Mouse (Mus musculus): ENCODE data around the gene Csrnp2. TPM values are rescaled to one million over a fixed set of nuclear protein-coding genes. Genes with fewer than 3 reads are reported as not detected.

Gene Csrnp2
- total RNA-seq, 2 experiments from 2014 or later: 41.7 to 43.7 TPM

DNA sequence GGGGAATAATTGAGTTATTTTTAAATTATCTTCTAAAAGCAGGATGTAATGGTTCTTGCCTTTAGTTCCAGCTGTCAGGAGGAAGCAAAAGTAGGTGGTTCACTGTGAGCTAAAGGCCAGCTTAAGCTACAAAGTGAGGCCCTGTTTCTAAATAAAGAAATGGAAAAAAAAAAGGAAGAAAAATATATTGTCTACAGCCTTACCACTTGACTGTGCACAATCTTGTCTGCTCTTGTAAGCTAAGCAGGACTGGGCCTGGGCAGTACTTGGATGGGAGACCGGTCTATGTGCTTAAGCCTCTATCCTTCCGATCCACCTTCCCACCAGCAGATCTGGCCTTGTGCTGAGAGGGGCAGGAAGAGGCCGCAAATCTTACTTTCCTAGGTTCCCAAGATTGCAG lies 45.8 kb downstream of the Csrnp2 start:
- DNase-seq (ENCODE audit: extremely low spot score in 1 of 2, low spot score in 2 of 2): no peak
- intact Hi-C loops (cut with DNase I): no loop called here

DNA sequence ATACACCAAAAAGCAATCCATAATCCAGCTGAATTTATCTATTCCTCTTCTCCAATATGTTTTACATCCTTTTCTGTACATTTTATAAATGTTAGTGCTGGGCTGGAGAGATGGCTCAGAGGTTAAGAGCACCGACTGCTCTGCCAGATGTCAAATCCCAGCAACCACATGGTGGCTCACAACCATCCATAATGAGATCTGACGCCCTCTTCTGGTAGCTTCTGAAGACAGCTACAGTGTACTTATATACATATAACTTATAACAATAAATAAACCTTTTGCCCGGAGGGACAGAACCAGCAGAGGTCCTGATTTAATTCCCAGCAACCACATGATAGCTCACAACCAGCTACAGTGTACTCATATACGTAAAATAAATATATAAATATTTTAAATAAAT lies 46.7 kb downstream of the Csrnp2 start:
- DNase-seq (ENCODE audit: extremely low spot score in 1 of 2, low spot score in 2 of 2): no peak
- intact Hi-C loops (cut with DNase I): no loop called here

DNA sequence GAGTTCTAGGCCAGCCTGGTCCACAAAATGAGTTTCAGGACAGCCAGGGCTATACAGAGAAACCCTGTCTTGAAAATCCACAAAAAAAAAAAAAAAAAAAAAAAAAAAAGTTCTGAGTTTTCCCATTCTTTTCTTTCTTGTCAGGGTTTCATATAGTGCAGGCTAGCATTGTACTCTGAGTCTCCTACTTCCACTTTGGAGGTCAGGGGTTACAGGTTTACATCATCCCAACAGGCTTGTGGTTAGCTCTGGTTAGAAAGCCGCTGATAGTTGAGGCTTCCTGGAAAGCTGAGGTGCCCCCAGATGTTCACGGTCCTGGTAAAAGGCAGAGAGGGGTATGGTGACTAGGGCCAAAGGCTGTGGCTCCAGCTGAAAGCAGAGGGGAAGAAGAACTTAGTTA lies 48.4 kb downstream of the Csrnp2 start:
- intact Hi-C loops (cut with DNase I): no loop called here
- DNase-seq (ENCODE audit: extremely low spot score in 1 of 2, low spot score in 2 of 2): no peak

DNA sequence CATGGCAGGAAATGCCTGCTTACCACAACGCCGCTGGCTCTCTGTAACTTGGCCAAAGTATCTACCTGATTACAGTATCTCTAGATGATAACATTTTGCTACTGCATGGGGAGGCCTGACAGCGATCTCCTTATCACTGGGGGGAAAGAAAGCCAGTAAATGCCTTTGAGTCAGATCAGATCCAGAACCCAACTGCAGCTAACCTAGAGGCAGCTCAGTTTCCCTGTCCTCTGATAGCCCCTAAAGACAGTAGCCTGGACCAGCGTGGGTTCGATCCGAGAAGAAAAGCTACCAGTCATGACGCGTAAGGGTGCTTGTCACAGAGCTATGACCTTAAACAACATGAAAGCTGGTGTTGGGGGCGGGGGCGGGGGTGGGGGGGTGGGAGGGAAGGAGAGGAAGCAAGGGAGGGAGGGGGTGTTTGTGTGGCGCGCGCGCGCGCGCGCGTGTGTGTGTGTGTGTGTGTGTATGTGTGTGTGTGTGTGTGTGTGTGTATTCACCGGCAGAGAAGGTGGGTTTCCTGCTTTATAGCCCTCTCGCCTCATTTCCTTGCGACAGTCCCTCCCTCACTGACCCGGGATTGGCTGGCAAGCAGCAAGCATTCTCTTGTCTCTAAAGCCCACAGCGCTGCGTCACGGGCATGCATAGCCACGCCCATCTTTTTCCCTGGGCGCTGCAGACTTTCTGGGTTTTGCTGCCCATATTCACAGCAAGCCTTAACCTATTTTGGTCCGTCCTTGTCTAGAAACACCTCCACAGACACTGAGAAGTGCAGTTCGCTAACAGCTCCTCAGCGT lies 52.0 kb downstream of the Csrnp2 start:
- intact Hi-C loops (cut with DNase I): no loop called here
- DNase-seq (ENCODE audit: extremely low spot score in 1 of 2, low spot score in 2 of 2): peak; percentile 89 to 92

DNA sequence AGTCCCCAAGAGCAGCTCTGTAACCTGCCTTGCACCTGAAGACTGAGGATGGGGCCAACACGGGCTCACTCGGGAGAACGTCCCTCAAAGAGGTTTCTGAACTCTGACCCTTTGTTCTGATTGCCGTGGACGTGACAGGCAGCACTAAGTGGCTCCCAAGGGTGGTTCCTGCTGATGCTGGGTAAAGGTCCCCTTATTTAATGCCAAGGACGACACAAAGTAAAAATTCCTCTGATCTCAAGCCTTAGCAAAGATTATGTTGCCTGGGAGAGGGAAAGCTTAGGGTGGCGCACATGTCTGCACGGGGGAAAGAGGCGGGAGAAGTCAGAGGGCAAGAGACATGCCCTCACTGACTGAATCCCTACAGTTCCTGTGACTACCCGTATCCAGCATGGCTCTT lies 58.8 kb downstream of the Csrnp2 start:
- intact Hi-C loops (cut with DNase I): no loop called here
- no peak for DNase-seq (ENCODE audit: extremely low spot score in 1 of 2, low spot score in 2 of 2)

DNA sequence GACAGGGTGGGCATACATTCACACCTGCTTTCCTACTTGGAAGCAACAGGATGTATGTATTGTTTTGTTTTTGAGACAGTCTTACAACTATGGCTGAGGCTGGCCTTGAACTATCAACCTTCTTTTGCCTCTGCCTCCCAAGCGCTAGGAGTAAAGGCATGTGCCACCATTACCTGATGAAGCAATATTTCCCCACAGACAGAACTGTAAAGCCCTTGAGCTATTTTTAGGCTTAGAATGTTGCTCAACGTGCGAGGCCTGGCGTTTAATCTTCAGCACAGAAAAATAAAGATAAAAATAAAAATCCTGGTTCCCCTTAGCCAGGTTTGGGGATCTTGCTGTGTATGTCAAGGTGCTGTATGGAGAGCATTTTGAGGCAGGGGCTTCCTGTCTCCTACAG lies 59.2 kb downstream of the Csrnp2 start:
- intact Hi-C loops (cut with DNase I): no loop called here
- no peak for DNase-seq (ENCODE audit: extremely low spot score in 1 of 2, low spot score in 2 of 2)

DNA sequence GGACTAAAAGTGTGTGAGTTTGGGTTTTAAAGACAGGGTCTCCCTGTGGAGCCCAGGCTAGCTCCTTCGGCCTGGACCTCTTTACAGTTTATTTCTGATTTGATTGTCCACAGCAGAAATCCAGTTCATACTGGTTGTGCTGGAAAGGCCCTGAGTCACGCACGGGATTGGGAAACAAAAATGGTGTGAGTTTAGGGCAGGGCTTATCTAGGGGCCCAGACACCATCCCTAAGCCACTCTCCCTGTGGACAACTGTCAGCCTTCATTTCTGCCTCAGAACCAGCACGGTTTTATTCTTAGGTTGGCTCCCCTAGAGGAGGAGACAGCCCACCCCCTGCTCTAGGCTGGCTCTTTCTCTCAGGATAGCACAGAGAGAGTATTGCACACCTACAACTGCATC lies 62.1 kb downstream of the Csrnp2 start:
- intact Hi-C loops (cut with DNase I): no loop called here
- DNase-seq (ENCODE audit: extremely low spot score in 1 of 2, low spot score in 2 of 2): no peak

DNA sequence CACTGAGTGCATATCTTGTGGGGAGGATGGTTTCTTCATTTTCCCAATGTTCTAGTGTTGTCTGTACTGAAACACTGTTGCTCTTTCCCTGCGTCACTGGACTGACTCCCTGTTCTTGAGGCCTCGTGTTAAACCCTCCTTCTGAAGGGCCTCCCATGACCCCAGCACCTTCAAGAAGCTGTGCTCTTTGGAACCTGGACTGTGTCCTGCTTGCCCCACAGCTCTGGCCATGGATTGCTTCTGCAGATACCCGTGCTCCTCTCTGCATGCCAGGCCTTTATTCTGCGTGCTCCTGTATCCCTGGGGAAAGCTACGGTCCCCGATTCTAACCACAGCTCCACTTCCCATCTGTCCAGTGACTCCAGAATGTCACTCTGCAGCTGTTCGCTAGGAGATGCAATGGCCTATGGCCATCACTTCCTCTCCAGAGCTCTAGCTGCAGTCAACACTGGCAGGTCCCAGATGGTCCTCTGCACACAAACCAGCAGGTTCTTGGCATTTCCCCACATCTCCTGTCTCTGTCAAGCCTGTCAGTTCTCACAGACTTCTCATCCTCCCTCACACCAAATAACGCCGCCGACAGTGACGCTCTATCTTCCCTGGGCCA lies 65.2 kb downstream of the Csrnp2 start:
- no peak for DNase-seq (ENCODE audit: extremely low spot score in 1 of 2, low spot score in 2 of 2)
- intact Hi-C loops (cut with DNase I): no loop called here

Other genes starting within 250 kb of the Csrnp2 start
- gene Tmprss12, start 214.7 kb downstream of the Csrnp2 start, total RNA-seq (2021): not detected
- gene Mettl7a1, start 191.3 kb downstream of the Csrnp2 start, total RNA-seq (2021): 10 to 100 TPM; 11.7 to 14.1 TPM
- gene Mettl7a3, start 160.6 kb downstream of the Csrnp2 start, total RNA-seq (2021): under 1 TPM in 1 of 2 experiments, not detected in 1; 0.30 TPM
- not detected for gene Methig1, start 142.3 kb downstream of the Csrnp2 start, total RNA-seq (2021)
- gene Mettl7a2, start 142.3 kb downstream of the Csrnp2 start, total RNA-seq (2021): under 1 TPM in 1 of 2 experiments, not detected in 1; 0.22 TPM
- not detected for gene Higd1c, start 130.9 kb downstream of the Csrnp2 start, total RNA-seq (2021)
- under 1 TPM in 1 of 2 experiments, not detected in 1; 0.18 TPM for gene Gm5475, start 73.3 kb downstream of the Csrnp2 start, total RNA-seq (2021)
- 10 to 100 TPM; 53.5 to 55.6 TPM for gene Slc11a2, start 70.4 kb downstream of the Csrnp2 start, total RNA-seq (2021)
- 10 to 100 TPM; 77.9 to 78.2 TPM for gene Letmd1, start 26.5 kb downstream of the Csrnp2 start, total RNA-seq (2021)
- gene Tfcp2, start 56.5 kb upstream of the Csrnp2 start, total RNA-seq (2021): 10 to 100 TPM; 31.0 to 31.5 TPM
- gene Pou6f1, start 104.5 kb upstream of the Csrnp2 start, total RNA-seq (2021): 100 to 1,000 TPM; 102 to 120 TPM
- gene Dazap2, start 119.9 kb upstream of the Csrnp2 start, total RNA-seq (2021): 10 to 100 TPM; 75.3 to 76.8 TPM
- 1 to 10 TPM; 2.4 to 2.6 TPM for gene Smagp, start 141.5 kb upstream of the Csrnp2 start, total RNA-seq (2021)
- gene Bin2, start 174.1 kb upstream of the Csrnp2 start, total RNA-seq (2021): 1 to 10 TPM; 5.1 to 5.6 TPM
- gene Cela1, start 192.4 kb upstream of the Csrnp2 start, total RNA-seq (2021): 1 to 10 TPM; 1.6 to 2.2 TPM
- gene Galnt6, start 233.9 kb upstream of the Csrnp2 start, total RNA-seq (2021): under 1 TPM; 0.47 to 0.69 TPM